Mouse (Mus musculus) frontal cortex, postnatal 14 days (tissue): Measurements from ENCODE around the gene Gmeb2.
A peak's percentile ranks its signal among the peaks of the same experiment; 100 is the strongest.

Source experiments
- DNase-seq, 2 experiments: peaks; one replicate each; pipeline ENCODE4 v3.0.0; 2022; ENCODE audit warnings: low spot score in 2 of 2

The Gmeb2 gene

GRCm38 (mm10) chr2:181227122-181227521 is 60.7 kb downstream of the Gmeb2 start:
- no peak for DNase-seq

DNA sequence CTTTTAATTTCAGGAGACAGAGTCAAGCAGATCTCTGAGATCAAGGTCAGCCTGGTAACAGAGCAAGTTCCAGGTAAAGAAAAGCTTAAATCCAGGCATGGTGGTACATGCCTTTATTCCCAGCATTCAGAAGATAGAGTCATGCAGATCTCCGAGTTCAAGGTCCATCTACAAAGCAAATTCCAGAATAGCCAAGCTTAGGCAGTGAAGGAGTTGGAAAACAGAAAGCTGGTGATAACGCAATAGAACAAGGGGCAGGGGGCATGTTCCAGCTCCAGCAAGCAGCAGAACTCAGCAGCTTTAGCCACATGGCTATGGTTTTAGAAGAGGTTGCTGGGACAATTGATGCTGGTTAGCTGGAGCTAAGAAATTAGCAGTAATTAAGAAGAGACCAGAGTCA is 62.8 kb downstream of the Gmeb2 start:
- no peak for DNase-seq

- no peak for DNase-seq
These were observed 67.5 kb downstream of the Gmeb2 start for GRCm38 (mm10) chr2:181220361-181220760.

DNA sequence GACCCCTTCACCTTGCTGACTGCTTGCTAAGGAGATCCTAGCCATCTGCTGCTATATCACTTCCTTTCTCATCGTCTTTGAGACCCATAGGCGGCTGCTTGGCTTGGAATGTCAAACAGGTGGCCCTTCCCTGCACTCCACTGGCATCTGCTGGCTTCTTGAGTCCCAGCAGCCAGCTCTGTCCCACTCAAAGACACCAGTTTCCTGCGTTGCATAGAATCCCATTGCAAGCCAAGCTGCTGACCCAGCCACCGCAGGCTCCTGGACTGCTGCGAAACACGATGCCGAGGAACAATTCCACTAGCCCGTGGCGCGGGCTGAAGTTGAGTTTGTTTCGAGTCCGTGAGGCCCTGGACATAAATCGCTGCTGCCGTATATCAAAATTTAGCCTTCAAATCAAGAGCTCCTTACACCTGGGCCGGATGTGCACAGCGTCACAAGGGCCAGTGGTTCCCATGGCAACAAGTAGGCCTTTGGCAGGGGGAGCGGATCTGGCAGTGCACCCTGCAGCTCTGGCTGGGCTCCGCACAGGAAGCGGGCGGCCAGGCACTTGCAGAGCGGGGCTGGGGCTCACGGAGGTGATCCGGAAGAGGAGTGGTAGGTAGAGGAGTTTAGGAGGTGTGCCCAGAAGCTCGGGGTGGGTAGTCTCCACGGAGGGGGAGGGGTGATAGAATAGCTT is 68.2 kb downstream of the Gmeb2 start, which contains the start of gene Fndc11:
Gene Fndc11, plus strand, starts transcription at position 476 of the 679 bp plus-strand sequence.
- peak; percentile 33 to 34 for DNase-seq

GRCm38 (mm10) chr2:181218881-181219485 is 68.9 kb downstream of the Gmeb2 start:
- no peak for DNase-seq

DNA sequence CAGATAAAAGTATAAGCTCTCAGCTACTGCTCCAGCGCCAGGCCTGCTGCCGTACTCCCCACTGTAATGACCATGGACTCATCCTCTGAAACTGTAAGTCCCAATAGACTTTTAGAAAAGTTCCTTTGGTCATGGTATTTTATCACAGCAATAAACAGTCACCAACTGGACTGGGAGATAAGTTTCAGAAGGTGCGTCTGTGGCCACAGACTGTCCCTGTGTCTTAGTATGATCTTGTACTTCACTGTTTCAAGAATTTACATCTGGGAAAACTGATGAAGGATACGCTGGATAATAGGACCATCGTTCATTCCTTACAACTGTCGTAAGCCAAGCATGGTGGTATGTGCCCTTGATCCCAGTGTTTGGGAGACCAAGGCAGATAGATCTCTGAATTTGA is 71.8 kb downstream of the Gmeb2 start:
- no peak for DNase-seq

GRCm38 (mm10) chr2:181213021-181213445 is 74.8 kb downstream of the Gmeb2 start, which contains the start of gene Srms:
Srms (minus strand) TSS chr2:181213185.
- no peak for DNase-seq

GRCm38 (mm10) chr2:181212389-181213020 is 75.3 kb downstream of the Gmeb2 start:
- no peak for DNase-seq

GRCm38 (mm10) chr2:181206118-181206517 is 81.7 kb downstream of the Gmeb2 start:
- no peak for DNase-seq

DNA sequence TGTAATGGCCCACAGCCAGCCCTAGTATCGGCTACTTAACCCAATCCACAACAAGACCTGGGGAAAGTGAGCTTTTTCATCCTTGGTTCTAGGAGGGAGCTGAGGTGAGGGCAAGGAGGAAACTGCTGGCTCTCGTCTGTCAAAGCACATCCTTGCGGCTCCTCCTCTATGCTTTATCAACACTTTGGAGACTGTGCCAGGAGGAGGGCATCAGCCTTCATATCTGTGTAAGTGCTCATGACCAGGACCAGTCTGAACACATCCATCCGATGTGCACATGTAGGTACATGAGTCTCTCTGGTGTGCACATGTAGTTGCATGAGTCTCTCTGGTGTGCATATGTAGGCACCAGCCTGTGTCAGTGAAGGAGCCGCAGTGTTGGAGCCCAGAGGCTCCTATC is 82.2 kb downstream of the Gmeb2 start:
- DNase-seq = no peak

DNA sequence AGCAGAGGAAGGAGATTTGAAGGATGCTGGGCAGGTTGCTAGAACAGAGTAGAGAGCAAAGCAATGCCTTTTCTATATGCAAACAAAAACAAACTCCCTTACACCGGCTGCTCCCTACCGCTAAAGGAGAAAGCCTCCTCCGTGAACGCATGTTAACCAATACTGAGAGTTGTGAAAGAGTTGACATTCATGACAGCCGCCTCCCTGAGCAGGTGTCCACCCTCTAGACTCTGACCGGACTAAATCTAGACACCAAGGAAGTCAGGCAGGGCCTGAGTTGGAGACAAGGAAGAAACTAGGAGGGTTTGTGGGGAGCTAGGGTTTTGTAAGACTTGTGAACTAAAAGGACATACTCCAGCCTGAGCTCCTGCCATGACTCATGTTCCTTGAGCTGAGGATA is 84.9 kb downstream of the Gmeb2 start:
- no peak for DNase-seq

DNA sequence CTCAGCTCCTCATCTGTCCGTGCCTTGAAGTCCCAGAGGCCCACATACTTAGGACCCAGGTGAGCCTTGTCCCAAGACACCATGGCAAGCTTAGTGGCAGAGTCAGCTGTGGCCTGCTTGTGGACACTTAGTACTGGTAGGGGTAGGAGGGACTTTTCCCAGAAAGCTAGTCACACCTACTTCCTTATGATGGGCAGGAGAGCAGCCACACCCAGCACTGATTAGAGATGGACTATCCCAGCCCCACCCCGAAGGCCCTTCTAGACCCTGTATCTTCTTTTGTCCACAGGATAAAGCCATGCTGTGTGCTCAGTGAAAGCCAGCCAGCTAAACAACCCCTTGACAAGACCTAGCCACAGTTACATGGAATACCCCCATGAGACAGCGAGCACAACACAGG is 85.4 kb downstream of the Gmeb2 start, which contains the start of gene Ptk6:
Gene Ptk6, minus strand, starts transcription at position 368 of the 400 bp plus-strand sequence.
- DNase-seq = no peak

- no peak for DNase-seq
These were observed 86.2 kb downstream of the Gmeb2 start for GRCm38 (mm10) chr2:181201606-181202005.
